Mouse (Mus musculus) yolk sac, embryonic 10.5 days (tissue): ENCODE measurements around the gene Olfr748.
"Not testable (repeated sequence)": the region's sequence is repeated elsewhere in the genome, so short reads cannot be mapped to it uniquely, and the experiment has no call there.

ENCODE experiments used
- DNase-seq: peaks from one replicate; pipeline ENCODE4 v3.0.0-alpha.2; 2017; ENCODE audit warnings: low spot score

Olfr748 gene

DNA sequence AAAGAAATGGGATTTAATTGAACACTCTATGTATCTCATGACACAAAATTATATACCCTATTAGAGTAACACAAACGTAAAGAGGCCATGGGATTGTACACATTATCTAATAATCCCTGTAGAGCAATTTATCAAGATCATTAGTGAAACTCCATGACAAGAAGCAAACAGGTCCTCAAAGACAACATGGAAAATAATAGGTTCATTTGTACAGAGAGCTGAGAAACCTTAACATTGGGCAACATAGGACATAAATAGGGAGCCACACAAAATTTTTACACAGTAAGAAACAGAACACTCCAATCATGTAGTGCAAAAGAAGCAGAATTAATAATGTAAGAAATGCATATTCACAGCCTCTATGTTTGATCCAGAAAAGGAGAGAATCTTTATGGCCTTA is at the start of gene Olfr748:
Olfr748 (plus strand) TSS at position 301 of the 400 bp plus-strand sequence.
- no peak for DNase-seq

DNA sequence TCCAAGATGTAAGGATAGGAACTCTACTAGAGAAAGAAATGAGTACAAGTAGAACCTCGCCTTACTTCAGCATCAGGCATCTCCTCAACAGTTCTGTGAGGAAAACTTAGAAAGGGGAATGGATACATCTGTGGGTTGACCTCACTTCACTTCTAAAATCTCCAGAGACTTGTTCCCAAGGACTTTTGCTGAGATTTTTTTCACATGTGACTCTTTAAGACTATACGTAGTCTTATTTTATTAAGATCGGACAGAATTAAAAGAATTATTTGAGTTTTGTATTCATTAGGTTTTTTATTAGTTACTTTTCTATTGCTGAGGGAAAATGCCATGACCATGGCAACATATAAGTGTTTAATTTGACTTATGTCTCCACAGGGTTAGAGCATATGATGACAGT is 14.1 kb upstream of the Olfr748 start, which contains the start of gene Olfr747:
Olfr747 (minus strand) TSS at position 101 of the 400 bp plus-strand sequence.
- no peak for DNase-seq

DNA sequence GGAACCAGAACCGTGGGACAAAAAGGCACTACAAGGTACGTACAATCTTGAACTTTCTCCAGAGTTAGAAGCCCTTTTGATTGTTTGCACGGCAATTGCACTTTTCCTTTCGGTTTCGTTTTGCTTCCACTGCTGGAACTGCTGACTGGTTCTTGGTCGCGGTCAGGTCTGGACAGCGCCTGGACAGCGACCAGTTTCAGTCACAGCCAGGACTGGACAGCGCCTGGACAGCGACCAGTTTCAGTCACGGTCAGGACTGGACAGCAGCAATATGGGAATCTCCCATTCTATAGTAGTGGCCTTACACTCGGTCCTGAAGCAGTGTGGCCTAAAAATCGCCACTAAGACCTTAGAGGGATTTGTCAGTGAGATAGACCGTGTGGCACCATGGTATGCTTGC is 12.7 kb downstream of the Olfr748 start:
- peak; percentile 21 for DNase-seq

DNA sequence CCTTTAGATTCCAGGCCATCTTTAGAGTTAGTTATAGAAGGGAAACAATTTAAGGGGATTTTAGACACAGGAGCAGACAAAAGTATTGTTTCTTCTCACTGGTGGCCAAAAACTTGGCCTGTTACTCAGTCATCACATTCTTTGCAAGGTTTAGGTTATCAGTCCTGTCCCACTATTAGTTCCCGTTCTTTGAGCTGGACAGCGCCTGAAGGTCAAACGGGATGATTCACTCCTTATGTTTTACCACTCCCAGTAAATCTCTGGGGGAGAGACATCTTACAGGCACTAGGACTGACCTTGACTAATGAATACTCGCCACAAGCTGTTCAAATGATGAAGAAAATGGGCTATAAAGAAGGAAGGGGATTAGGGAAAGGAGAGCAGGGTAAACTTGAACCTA is 15.2 kb downstream of the Olfr748 start:
- DNase-seq: not testable (repeated sequence)

DNA sequence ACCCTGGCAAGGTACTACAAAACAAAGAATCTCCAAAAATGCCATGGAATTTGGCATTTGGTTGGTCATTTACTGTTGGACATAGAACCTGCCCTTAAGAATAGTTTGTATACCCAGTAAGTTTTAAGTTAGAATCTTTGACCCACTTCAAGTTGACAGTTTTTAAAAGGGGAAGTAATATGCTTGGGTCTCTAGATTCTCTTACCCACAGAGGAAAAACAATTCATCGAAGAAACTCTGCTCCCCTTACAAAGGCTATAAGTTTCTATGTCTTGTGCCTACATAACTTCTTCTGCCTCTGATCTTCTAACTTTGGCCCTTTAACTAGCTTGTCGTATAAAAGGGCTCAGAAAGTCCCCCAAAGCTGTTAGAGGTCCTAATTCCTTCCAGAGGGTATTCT is 33.2 kb downstream of the Olfr748 start:
- DNase-seq: no peak

DNA sequence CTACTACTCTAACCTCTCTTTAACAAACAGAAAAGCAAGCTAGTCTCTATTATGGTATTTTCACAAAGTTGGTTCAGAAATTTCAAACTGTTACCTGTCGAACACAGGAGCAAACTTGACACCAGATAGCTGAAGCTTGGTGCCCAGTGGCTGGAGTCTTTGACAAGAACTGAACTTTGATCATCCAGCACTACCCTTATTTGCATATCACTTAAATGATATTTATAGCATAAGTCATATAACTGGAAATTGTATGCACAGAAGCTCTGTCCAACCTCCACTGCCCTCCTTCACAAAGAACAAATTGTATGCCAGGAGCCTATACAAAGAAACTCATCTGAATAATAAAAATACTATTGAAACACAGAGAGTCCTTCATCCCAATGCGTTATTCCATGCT is 34.4 kb downstream of the Olfr748 start:
- DNase-seq: no peak

DNA sequence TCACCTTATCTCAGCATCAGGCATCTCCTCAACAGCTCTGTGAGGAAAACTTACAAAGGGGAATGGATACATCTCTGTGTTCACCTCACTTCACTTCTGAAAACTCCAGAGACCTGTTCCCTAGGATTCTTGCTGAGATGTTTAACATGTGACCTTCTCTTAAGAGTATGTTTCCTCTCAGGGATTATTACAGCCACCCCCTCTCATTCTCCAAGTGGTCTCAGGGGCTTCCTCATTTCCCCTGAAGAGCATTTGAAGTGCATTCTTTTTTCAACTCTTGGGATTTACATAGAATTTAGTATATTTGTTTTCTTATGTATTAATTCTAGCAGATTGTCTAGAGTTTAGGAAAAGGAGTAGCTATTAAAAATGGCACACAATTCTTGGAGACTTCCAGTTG is 37.8 kb downstream of the Olfr748 start, which contains the start of gene Olfr749:
Olfr749 (minus strand) TSS at position 101 of the 400 bp plus-strand sequence.
- DNase-seq: no peak

DNA sequence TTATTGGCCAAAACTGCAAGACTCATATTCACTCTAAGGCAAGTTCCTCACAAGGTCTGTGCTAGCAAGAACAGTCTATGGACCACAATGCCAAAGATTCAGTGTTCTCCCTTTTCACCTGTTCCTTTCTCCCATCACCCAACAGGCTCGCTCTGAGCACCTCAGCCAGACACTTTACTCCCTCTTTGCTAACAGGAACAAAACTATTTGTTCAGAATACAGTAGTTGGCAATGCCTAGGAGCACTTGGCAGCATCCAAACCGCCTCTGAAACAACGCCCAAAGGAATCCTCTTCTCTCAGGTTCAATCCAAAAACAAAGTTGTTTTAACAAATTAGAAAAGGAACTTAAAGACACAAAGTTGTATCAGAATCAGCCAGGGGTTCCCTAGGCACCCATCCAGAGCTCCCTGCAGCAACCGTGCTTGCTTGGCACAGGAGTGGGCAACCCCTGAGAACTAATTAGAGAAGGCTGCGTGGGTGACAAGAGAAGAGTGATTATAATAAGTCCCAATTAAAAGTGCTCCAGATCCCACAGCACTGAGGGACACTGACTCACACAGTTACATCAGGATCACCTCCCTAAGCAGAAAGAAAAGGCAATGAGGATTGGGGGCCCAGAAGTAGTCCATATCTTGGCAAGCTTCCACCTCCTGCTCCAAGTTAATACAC is 51.4 kb downstream of the Olfr748 start:
- DNase-seq: no peak
